ENCODE assay signal across 8 mouse cellular contexts in genomic region chr6:126141472-126141871, GRCm38 (mm10). TPM values are rescaled to one million over a fixed set of nuclear protein-coding genes. Genes with fewer than 3 reads are reported as not detected.
DNase-seq lines count a peak whose midpoint lies in the region; ATAC-seq lines count a peak whose summit lies in the region.

No protein-coding gene starts in this region.

- ATAC-seq in cerebellum, adult (ENCODE audit: insufficient number of reproducible peaks, low FRiP score, low TSS enrichment): 0 out of 2 replicates have a peak, but pooled peaks have one; percentile 21
- peak; percentile 83 for ATAC-seq in embryonic facial prominence, embryonic 15.5 days (ENCODE audit: insufficient number of reproducible peaks, low FRiP score, low TSS enrichment, low read depth)
- peak; percentile 86 for ATAC-seq in intestine, embryonic 15.5 days
- ATAC-seq in lung, embryonic 16.5 days (ENCODE audit: low read depth): peak; percentile 90

- H3K27me3 ChIP-seq in embryonic facial prominence, embryonic 15.5 days: no peaks in the 10 kb centered on the region
- H3K27me3 ChIP-seq in intestine, embryonic 15.5 days (replicated peaks): no peaks in the 10 kb centered on the region
- no peaks in the 10 kb centered on the region for H3K27me3 ChIP-seq in lung, embryonic 16.5 days (ENCODE audit: control insufficient read depth, insufficient read depth, low read depth, low read length)

- no peak for DNase-seq in cerebellum, adult 9-10 months
- DNase-seq in left cerebral cortex, adult 8-10 months (ENCODE audit: low spot score in 2 of 2): no peak
- DNase-seq in right cerebral cortex, postnatal 4 days: no peak
- no peak for DNase-seq in retina, embryonic 14.5 days (ENCODE audit: low spot score)

- H3K4me3 ChIP-seq in embryonic facial prominence, embryonic 15.5 days (replicated peaks): no peak overlapping the region
- no peak overlapping the region for H3K4me3 ChIP-seq in intestine, embryonic 15.5 days (replicated peaks)
- H3K4me3 ChIP-seq in lung, embryonic 16.5 days (ENCODE audit: low read length): no peak overlapping the region

- H3K27ac ChIP-seq in embryonic facial prominence, embryonic 15.5 days (replicated peaks): peak overlapping the region; percentile 3
- H3K27ac ChIP-seq in intestine, embryonic 15.5 days: peak overlapping the region; percentile 36; the same call in 1 of the 2 replicates
- H3K27ac ChIP-seq in lung, embryonic 16.5 days (ENCODE audit: low read length): no peak overlapping the region

- WGBS in embryonic facial prominence, embryonic 15.5 days: 19% methylated on average over 13 of the region's 13 CpGs
- WGBS in intestine, embryonic 15.5 days: 38% methylated on average over 13 of the region's 13 CpGs
- 30% methylated on average over 13 of the region's 13 CpGs for WGBS in lung, embryonic 16.5 days

- H3K4me2 ChIP-seq in embryonic facial prominence, embryonic 15.5 days (replicated peaks): peak overlapping the region; percentile 1; the same call in 1 of the 2 replicates
- H3K4me2 ChIP-seq in intestine, embryonic 15.5 days (replicated peaks): peak overlapping the region; percentile 14; the same call in 1 of the 2 replicates
- no peak overlapping the region for H3K4me2 ChIP-seq in lung, embryonic 16.5 days (ENCODE audit: low read depth, low read length)

- H3K4me1 ChIP-seq in embryonic facial prominence, embryonic 15.5 days: peaks cover 33% of the 10 kb centered on the region
- H3K4me1 ChIP-seq in intestine, embryonic 15.5 days (replicated peaks): peaks cover 18% of the 10 kb centered on the region
- peaks cover 13% of the 10 kb centered on the region for H3K4me1 ChIP-seq in lung, embryonic 16.5 days (replicated peaks; ENCODE audit: control insufficient read depth, insufficient read depth, low read length)

- 0 out of 2 replicates have a peak, but pooled peaks cover 3% of the 10 kb centered on the region for H3K36me3 ChIP-seq in embryonic facial prominence, embryonic 15.5 days
- no peaks in the 10 kb centered on the region for H3K36me3 ChIP-seq in intestine, embryonic 15.5 days
- no peaks in the 10 kb centered on the region for H3K36me3 ChIP-seq in lung, embryonic 16.5 days (ENCODE audit: control insufficient read depth, insufficient read depth, low read length)

- no peak overlapping the region for H3K9ac ChIP-seq in embryonic facial prominence, embryonic 15.5 days
- no peak overlapping the region for H3K9ac ChIP-seq in intestine, embryonic 15.5 days
- no peak overlapping the region for H3K9ac ChIP-seq in lung, embryonic 16.5 days (ENCODE audit: low read length)

- H3K9me3 ChIP-seq in embryonic facial prominence, embryonic 15.5 days (replicated peaks): no peaks in the 10 kb centered on the region
- H3K9me3 ChIP-seq in intestine, embryonic 15.5 days: no peaks in the 10 kb centered on the region
- H3K9me3 ChIP-seq in lung, embryonic 16.5 days (ENCODE audit: control insufficient read depth, low read length): no peaks in the 10 kb centered on the region

RNA-seq across cellular contexts. Expression of gene Ntf3, which starts 25.2 kb away (rescaled TPM):
- 18.7 and 18.9 TPM in 2 replicates for polyA plus RNA-seq in embryonic facial prominence, embryonic 15.5 days (2015; fragmentation: Nextera tagmentation; extraction: Ambion mirVana)
- polyA plus RNA-seq in intestine, embryonic 15.5 days (2015; fragmentation: Nextera tagmentation; extraction: Ambion mirVana): 6.5 and 7.8 TPM in 2 replicates
- polyA plus RNA-seq in lung, embryonic 16.5 days (2015; fragmentation: Nextera tagmentation; extraction: Ambion mirVana): 3.5 and 3.7 TPM in 2 replicates
- total RNA-seq in left cerebral cortex, adult 8-10 months (2022): 1 to 10 TPM; 2.1 to 2.5 (median 2.3) TPM

Comparison
In these comparisons a context has a peak if more than half of its experiments do, and no peak if none do; other contexts are left out.
1. ATAC-seq: peak in every context shown above with its lines; median percentile 90 in lung, embryonic 16.5 days; 86 in intestine, embryonic 15.5 days; 83 in embryonic facial prominence, embryonic 15.5 days; 21 in cerebellum, adult.